Mouse (Mus musculus): ENCODE data around the gene Rest.

DNA sequence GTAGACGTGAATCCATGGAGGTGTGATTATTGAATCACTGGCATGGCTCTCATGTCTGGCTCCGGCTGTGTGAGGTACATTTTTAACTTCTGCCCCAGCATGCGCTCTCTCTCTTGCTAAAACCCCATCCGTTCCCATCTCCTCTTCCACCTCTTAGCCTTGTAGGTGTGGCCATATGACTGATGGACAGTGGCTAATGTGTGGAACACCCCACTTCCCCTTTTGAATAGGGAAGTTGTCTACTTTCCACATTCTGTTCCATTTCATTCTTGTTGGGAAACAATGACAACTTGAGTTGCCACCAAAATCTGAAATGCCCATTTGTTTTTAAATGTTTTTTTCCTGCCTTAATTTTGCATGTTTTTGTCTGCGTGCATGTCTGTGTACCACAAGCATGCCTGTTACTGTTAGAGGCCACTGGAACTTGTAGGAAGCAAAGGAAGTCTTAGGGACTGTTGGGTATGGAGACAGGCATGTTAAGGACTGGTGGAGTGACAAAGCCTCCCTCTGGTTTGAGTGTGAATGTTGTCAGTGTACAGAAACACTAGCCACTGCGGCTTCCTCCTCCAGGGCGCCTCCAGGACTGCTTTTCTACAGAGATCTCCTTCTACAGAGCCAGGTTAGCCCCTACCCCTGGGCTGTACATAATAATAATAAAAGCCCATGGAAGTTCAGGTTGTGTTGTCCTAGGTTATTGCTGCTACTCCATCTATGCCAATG is 27.7 kb downstream of the Rest start:
- TF ChIP-seq CTCF (IDR thresholded peaks at IDR 0.05; ENCODE audit: low read depth, low read length) (no peak), POLR2A (IDR thresholded peaks at IDR 0.05; ENCODE audit: extremely low read depth, insufficient read depth, low read length) (no peak)

All from liver, adult 2 months (tissue).